Mouse (Mus musculus) limb, embryonic 11.5 days (tissue): Measurements from ENCODE around the gene Lad1. TPM values are rescaled to one million over a fixed set of nuclear protein-coding genes. Genes with fewer than 3 reads are reported as not detected.

Experiments
- ATAC-seq: fragments of 200-750 bp; cut with Nextera tagmentation; 2 replicates; pipeline ENCODE4 v1.8.0; 2017; ENCODE audit warnings: low read depth; ENCODE audit not compliant: insufficient number of reproducible peaks, low FRiP score, low TSS enrichment
- DNase-seq: peaks from one replicate; pipeline ENCODE4 v3.0.0-alpha.2; 2015; ENCODE audit warnings: low spot score
- H3K27ac ChIP-seq: fragments of 300-500 bp; sonication (generic); replicated peaks from 2 replicates; pipeline ENCODE4 v1.5.1; 2014; ENCODE audit warnings: low read depth, mild to moderate bottlenecking, low read length
- H3K27me3 ChIP-seq: fragments of 300-500 bp; sonication (generic); 2 replicates; pipeline ENCODE4 v1.6.1; 2014; ENCODE audit warnings: mild to moderate bottlenecking, low read length, mixed read lengths; ENCODE audit not compliant: control insufficient read depth, insufficient read depth
- H3K36me3 ChIP-seq: fragments of 300-500 bp; sonication (generic); 2 replicates; pipeline ENCODE4 v1.6.1; 2014; ENCODE audit warnings: mild to moderate bottlenecking, low read length, moderate library complexity, mixed read lengths; ENCODE audit not compliant: control insufficient read depth, insufficient read depth
- H3K4me1 ChIP-seq: fragments of 300-500 bp; sonication (generic); 2 replicates; pipeline ENCODE4 v1.6.1; 2014; ENCODE audit warnings: low read length, mixed read lengths; ENCODE audit not compliant: control insufficient read depth, insufficient read depth
- H3K4me2 ChIP-seq: fragments of 300-500 bp; sonication (generic); 2 replicates; pipeline ENCODE4 v1.6.1; 2014; ENCODE audit warnings: low read depth, mild to moderate bottlenecking, moderate library complexity; ENCODE audit not compliant: severe bottlenecking
- H3K4me3 ChIP-seq: fragments of 300-500 bp; sonication (generic); 2 replicates; pipeline ENCODE4 v1.5.1; 2014; ENCODE audit warnings: low read depth, low read length
- H3K9ac ChIP-seq: fragments of 300-500 bp; sonication (generic); 2 replicates; pipeline ENCODE4 v1.6.1; 2014; ENCODE audit warnings: mild to moderate bottlenecking, low read length
- H3K9me3 ChIP-seq: fragments of 300-500 bp; sonication (generic); 2 replicates; pipeline ENCODE4 v1.6.1; 2016; ENCODE audit warnings: low read length; ENCODE audit not compliant: control insufficient read depth
- WGBS: fragments of 180-500 bp; shearing (Covaris S2); extraction: QIAGEN DNeasy Blood & Tissue Kit; methylation state at CpG from one replicate; pipeline ENCODE4 v1.1.7; 2014; 5-methylcytosine and 5-hydroxymethylcytosine counted together
- polyA plus RNA-seq: library from polyadenylated mRNA; unstranded; fragments of >200 nt; fragmentation: Nextera tagmentation; extraction: Ambion mirVana; gene quantifications from 2 replicates; pipeline ENCODE4 v1.2.1, GENCODE M21; 2014

Lad1 gene
- polyA plus RNA-seq, 1 experiment from 2014 or later = 4.5 TPM

- H3K4me2 ChIP-seq = no peak overlapping the region
- no peaks in the 10 kb centered on the region for H3K36me3 ChIP-seq
- WGBS = 83% methylated on average over 9 of the region's 9 CpGs
- DNase-seq (no peak), ATAC-seq (no peak)
- H3K27ac ChIP-seq = no peak overlapping the region
- no peaks in the 10 kb centered on the region for H3K4me1 ChIP-seq
- no peak overlapping the region for H3K9ac ChIP-seq
- H3K9me3 ChIP-seq = no peaks in the 10 kb centered on the region
- no peak overlapping the region for H3K4me3 ChIP-seq
- H3K27me3 ChIP-seq = no peaks in the 10 kb centered on the region
These were observed 45.5 kb downstream of the Lad1 start for GRCm38 (mm10) chr1:135863786-135864335.

- ATAC-seq = no peak
These were observed 46.4 kb downstream of the Lad1 start for GRCm38 (mm10) chr1:135864830-135865229.

DNA sequence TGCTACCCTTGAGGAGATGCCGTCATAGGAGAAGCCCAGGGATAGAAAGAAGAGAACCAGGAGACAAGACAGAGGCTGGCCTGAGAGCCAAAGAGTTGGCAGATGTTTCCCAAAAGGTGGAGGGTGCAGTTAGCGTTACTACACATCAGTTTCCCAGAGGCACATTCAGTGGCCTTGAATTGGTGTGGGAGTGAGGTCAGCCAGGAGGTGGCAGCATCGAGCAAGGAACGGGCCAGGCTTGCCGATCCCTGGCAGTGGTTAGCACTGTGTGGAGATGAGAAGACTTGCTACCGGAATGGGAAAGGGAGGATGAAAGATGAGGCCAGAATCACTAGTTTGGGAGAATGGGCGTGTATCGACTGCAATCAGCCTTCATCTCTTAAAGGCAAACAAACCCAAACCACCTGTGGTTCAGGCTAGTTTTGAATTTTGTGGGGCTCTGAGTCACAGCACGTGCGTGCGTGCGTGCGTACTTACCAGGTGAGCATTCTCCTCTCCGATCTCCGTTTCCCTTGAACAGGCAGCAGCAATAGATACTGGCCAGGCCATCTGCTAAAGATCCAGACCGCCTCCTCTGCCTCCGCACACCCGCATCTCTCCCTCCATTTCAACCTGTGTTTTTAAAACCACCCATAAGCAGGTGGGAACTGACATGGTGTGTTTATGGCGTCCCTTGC, 47.3 kb downstream of the Lad1 start:
- Histone ChIP-seq H3K27ac (no peak overlapping the region), H3K27me3 (no peaks in the 10 kb centered on the region), H3K4me1 (no peaks in the 10 kb centered on the region), H3K4me2 (no peak overlapping the region), H3K36me3 (no peaks in the 10 kb centered on the region), H3K4me3 (no peak overlapping the region), H3K9me3 (no peaks in the 10 kb centered on the region), H3K9ac (no peak overlapping the region)
- ATAC-seq = peak; percentile 78
- WGBS = 46% methylated on average over 19 of the region's 19 CpGs
- DNase-seq = peak; percentile 91

More at GRCm38 (mm10) chr1:135864830-135865229, 46.4 kb downstream of the Lad1 start:
- WGBS = 86% methylated on average over 6 of the region's 6 CpGs
- H3K4me3 ChIP-seq = no peak overlapping the region
- no peaks in the 10 kb centered on the region for H3K4me1 ChIP-seq
- H3K27me3 ChIP-seq = no peaks in the 10 kb centered on the region
- H3K36me3 ChIP-seq = no peaks in the 10 kb centered on the region
- H3K4me2 ChIP-seq = no peak overlapping the region
- no peak overlapping the region for H3K9ac ChIP-seq
- no peak for DNase-seq
- no peak overlapping the region for H3K27ac ChIP-seq
- no peaks in the 10 kb centered on the region for H3K9me3 ChIP-seq

GRCm38 (mm10) chr1:135868570-135868969, 50.2 kb downstream of the Lad1 start:
- H3K9ac ChIP-seq = no peak overlapping the region
- WGBS = 89% methylated on average over 6 of the region's 6 CpGs
- no peaks in the 10 kb centered on the region for H3K27me3 ChIP-seq

DNA sequence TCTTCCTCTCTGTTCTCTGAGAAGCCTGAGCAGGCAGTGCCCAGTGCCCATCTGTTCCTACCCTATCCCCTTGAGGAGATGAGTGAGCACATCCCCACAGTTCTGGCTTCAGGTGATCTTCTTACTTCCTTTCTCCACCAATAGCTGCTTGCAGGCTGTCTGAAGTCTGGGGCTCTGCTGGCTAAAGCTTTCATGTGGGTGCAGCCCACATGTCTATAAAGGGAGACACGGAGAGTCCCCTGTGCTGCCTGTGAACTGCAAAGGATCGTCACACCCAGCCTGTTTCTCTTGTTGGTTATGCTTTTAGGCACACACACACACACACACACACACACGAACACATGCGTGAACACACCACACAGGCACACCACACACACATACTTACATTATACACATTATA, 54.6 kb downstream of the Lad1 start:
- Histone ChIP-seq H3K4me3 (no peak overlapping the region), H3K27ac (no peak overlapping the region), H3K9ac (no peak overlapping the region), H3K4me2 (no peak overlapping the region), H3K4me1 (no peaks in the 10 kb centered on the region), H3K36me3 (no peaks in the 10 kb centered on the region), H3K9me3 (no peaks in the 10 kb centered on the region), H3K27me3 (no peaks in the 10 kb centered on the region)
- ATAC-seq (no peak), DNase-seq (no peak)
- 90% methylated on average over 4 of the region's 4 CpGs for WGBS

More at GRCm38 (mm10) chr1:135868570-135868969, 50.2 kb downstream of the Lad1 start:
- Histone ChIP-seq H3K9me3 (no peaks in the 10 kb centered on the region), H3K4me3 (no peak overlapping the region), H3K36me3 (no peaks in the 10 kb centered on the region), H3K4me1 (no peaks in the 10 kb centered on the region), H3K4me2 (no peak overlapping the region), H3K27ac (no peak overlapping the region)
- ATAC-seq = no peak
- DNase-seq = no peak

DNA sequence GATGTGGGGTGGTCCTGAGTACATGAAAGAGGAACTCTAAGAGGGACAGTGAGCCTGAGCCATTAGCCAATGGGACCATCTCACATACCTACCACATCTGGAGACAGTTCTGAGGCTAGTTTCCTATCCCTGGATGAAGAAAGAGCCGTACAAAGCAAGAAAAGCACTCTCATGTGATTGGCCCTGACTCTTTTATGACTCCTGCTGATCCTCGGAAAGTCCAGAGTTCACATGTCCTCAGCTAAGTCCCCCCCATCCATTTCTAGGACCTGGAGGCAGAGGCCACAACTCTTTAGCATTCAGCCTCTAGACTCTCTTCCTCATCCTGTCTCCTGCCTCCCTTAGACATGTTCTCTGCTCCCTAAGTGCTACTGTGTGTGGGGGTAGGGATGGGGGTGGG, 58.9 kb downstream of the Lad1 start:
- H3K36me3 ChIP-seq = no peaks in the 10 kb centered on the region
- no peaks in the 10 kb centered on the region for H3K4me1 ChIP-seq
- no peaks in the 10 kb centered on the region for H3K27me3 ChIP-seq
- no peak overlapping the region for H3K4me2 ChIP-seq
- DNase-seq (no peak), ATAC-seq (no peak)
- H3K4me3 ChIP-seq = no peak overlapping the region
- H3K9ac ChIP-seq = no peak overlapping the region
- WGBS = 73% methylated on average over 2 of the region's 2 CpGs
- H3K9me3 ChIP-seq = no peaks in the 10 kb centered on the region
- no peak overlapping the region for H3K27ac ChIP-seq

GRCm38 (mm10) chr1:135882385-135883109, 64.1 kb downstream of the Lad1 start:
- DNase-seq (peak; percentile 80), ATAC-seq (no peak)
- Histone ChIP-seq H3K9me3 (no peaks in the 10 kb centered on the region), H3K9ac (no peak overlapping the region), H3K27ac (no peak overlapping the region), H3K36me3 (no peaks in the 10 kb centered on the region), H3K4me1 (no peaks in the 10 kb centered on the region), H3K4me2 (no peak overlapping the region), H3K4me3 (no peak overlapping the region), H3K27me3 (no peaks in the 10 kb centered on the region)
- WGBS = 72% methylated on average over 10 of the region's 10 CpGs
